Mouse (Mus musculus) fibroblast of lung, adult 2 months (primary cell): ENCODE measurements around the gene C2cd4d.
A peak's percentile ranks its signal among the peaks of the same experiment; 100 is the strongest.

Experiments used
- DNase-seq: peaks from one replicate; pipeline ENCODE4 v3.0.0-alpha.2; 2011; ENCODE audit warnings: low read depth

The C2cd4d gene

GRCm38 (mm10) chr3:94362138-94362537 is at the start of gene C2cd4d:
TSS of gene C2cd4d (plus strand) at chr3:94362438.
- no peak for DNase-seq

GRCm38 (mm10) chr3:94328681-94329080 is 33.6 kb upstream of the C2cd4d start:
- DNase-seq: no peak

GRCm38 (mm10) chr3:94334442-94334841 is 27.8 kb upstream of the C2cd4d start:
- DNase-seq: peak; percentile 4

- no peak for DNase-seq
Measured at GRCm38 (mm10) chr3:94338522-94338921, 23.7 kb upstream of the C2cd4d start.

- no peak for DNase-seq
Measured at GRCm38 (mm10) chr3:94341959-94342422, 20.2 kb upstream of the C2cd4d start, which contains the start of gene Them5. TSS of gene Them5 (plus strand) at chr3:94342099.

GRCm38 (mm10) chr3:94342552-94342951 is 19.7 kb upstream of the C2cd4d start:
- DNase-seq: no peak

GRCm38 (mm10) chr3:94344182-94344581 is 18.1 kb upstream of the C2cd4d start:
- DNase-seq: no peak

GRCm38 (mm10) chr3:94344897-94345296 is 17.3 kb upstream of the C2cd4d start:
- no peak for DNase-seq

- no peak for DNase-seq
Measured at GRCm38 (mm10) chr3:94348146-94348545, 14.1 kb upstream of the C2cd4d start.

- no peak for DNase-seq
Measured at GRCm38 (mm10) chr3:94360812-94361211, 1.4 kb upstream of the C2cd4d start.

- no peak for DNase-seq
Measured at GRCm38 (mm10) chr3:94363291-94364153, 1.3 kb downstream of the C2cd4d start.

- DNase-seq: no peak
Measured at GRCm38 (mm10) chr3:94364154-94364526, 1.9 kb downstream of the C2cd4d start.

GRCm38 (mm10) chr3:94366761-94367160 is 4.5 kb downstream of the C2cd4d start:
- DNase-seq: peak; percentile 46

GRCm38 (mm10) chr3:94367511-94367910 is 5.3 kb downstream of the C2cd4d start:
- DNase-seq: no peak

GRCm38 (mm10) chr3:94368631-94369030 is 6.4 kb downstream of the C2cd4d start:
- DNase-seq: no peak

GRCm38 (mm10) chr3:94369709-94370108 is 7.5 kb downstream of the C2cd4d start:
- DNase-seq: no peak

- peak; percentile 54 for DNase-seq
Measured at GRCm38 (mm10) chr3:94371637-94372036, 9.4 kb downstream of the C2cd4d start.

- DNase-seq: no peak
Measured at GRCm38 (mm10) chr3:94372038-94372437, 9.8 kb downstream of the C2cd4d start.

- no peak for DNase-seq
Measured at GRCm38 (mm10) chr3:94372641-94373040, 10.4 kb downstream of the C2cd4d start, which contains the start of gene Rorc. TSS of gene Rorc (plus strand) at chr3:94372794.

GRCm38 (mm10) chr3:94373090-94373489 is 10.9 kb downstream of the C2cd4d start:
- DNase-seq: no peak

GRCm38 (mm10) chr3:94373597-94374011 is 11.4 kb downstream of the C2cd4d start:
- no peak for DNase-seq

GRCm38 (mm10) chr3:94374636-94375035 is 12.4 kb downstream of the C2cd4d start:
- DNase-seq: no peak

GRCm38 (mm10) chr3:94375146-94375545 is 12.9 kb downstream of the C2cd4d start:
- no peak for DNase-seq

GRCm38 (mm10) chr3:94375861-94376260 is 13.6 kb downstream of the C2cd4d start:
- no peak for DNase-seq
